Mouse (Mus musculus) olfactory bulb, adult 2 months (tissue): ENCODE measurements around the gene Reep3.

Experiments
- CTCF ChIP-seq: fragments of 200-500 bp; IDR thresholded peaks from 2 replicates; pipeline ENCODE4 v1.5.1; 2012; ENCODE audit warnings: low read depth, mild to moderate bottlenecking, low read length, moderate library complexity; ENCODE audit not compliant: insufficient read depth
- POLR2A ChIP-seq: fragments of 200-500 bp; IDR thresholded peaks from 2 replicates; pipeline ENCODE4 v1.6.1; 2012; ENCODE audit warnings: mild to moderate bottlenecking, low read depth, low read length, moderate library complexity; ENCODE audit not compliant: insufficient read depth

- TF ChIP-seq POLR2A (no peak), CTCF (no peak)
Measured at GRCm38 (mm10) chr10:67079030-67079429, 17.7 kb downstream of the Reep3 start.
